ENCODE assay signal across 8 mouse cellular contexts in genomic region chr5:123015915-123016314, GRCm38 (mm10). TPM values are rescaled to one million over a fixed set of nuclear protein-coding genes. Genes with fewer than 3 reads are reported as not detected.
DNase-seq lines count a peak whose midpoint lies in the region; ATAC-seq and TF ChIP-seq lines count a peak whose summit lies in the region.

No protein-coding gene starts in this region.

- intact Hi-C loops in left cerebral cortex, postnatal 25 days (cut with DNase I): loop anchor here (2.0 kb wide), 1 partner anchor 47 kb away; no protein-coding TSS in a partner anchor

- H3K4me1 ChIP-seq in cerebellum, adult 2 months (ENCODE audit: control insufficient read depth, insufficient read depth, low read length): peaks cover 8% of the 10 kb centered on the region; the same call in 1 of the 2 replicates
- H3K4me1 ChIP-seq in forebrain, embryonic 15.5 days: peaks cover 45% of the 10 kb centered on the region
- peaks cover 27% of the 10 kb centered on the region for H3K4me1 ChIP-seq in lung, adult 2 months (ENCODE audit: control insufficient read depth, insufficient read depth, low read length)
- H3K4me1 ChIP-seq in stomach, embryonic 16.5 days (ENCODE audit: control insufficient read depth, insufficient read depth, low read length): peaks cover 33% of the 10 kb centered on the region

- H3K9ac ChIP-seq in forebrain, embryonic 15.5 days (replicated peaks): peak overlapping the region; percentile 73
- peak overlapping the region; percentile 90 for H3K9ac ChIP-seq in stomach, embryonic 16.5 days (ENCODE audit: low read length)

- TF ChIP-seq CTCF in cerebellum, adult 2 months (IDR thresholded peaks at IDR 0.05; ENCODE audit: borderline replicate concordance, insufficient read depth, low read depth, low read length): no peak
- TF ChIP-seq CTCF in lung, adult 2 months (IDR thresholded peaks at IDR 0.05; ENCODE audit: insufficient read depth, low read length): no peak

- peak overlapping the region; percentile 71 for H3K4me3 ChIP-seq in cerebellum, adult 2 months (replicated peaks; ENCODE audit: insufficient read depth, low read depth, low read length)
- H3K4me3 ChIP-seq in forebrain, embryonic 15.5 days: peak overlapping the region; percentile 83
- peak overlapping the region; percentile 98 for H3K4me3 ChIP-seq in lung, adult 2 months (replicated peaks; ENCODE audit: extremely low read depth, low read depth, low read length)
- H3K4me3 ChIP-seq in stomach, embryonic 16.5 days (replicated peaks; ENCODE audit: low read length): peak overlapping the region; percentile 84

- no peak for TF ChIP-seq POLR2A in cerebellum, adult 2 months (IDR thresholded peaks at IDR 0.05; ENCODE audit: borderline replicate concordance, insufficient read depth, low read length)
- no peak for TF ChIP-seq POLR2A in lung, adult 2 months (IDR thresholded peaks at IDR 0.05; ENCODE audit: borderline replicate concordance, extremely low read depth, low read depth, low read length)

- no peak overlapping the region for H3K27ac ChIP-seq in cerebellum, adult 2 months (ENCODE audit: insufficient read depth, low read length)
- H3K27ac ChIP-seq in forebrain, embryonic 15.5 days (replicated peaks): peak overlapping the region; percentile 94; the same call in 1 of the 2 replicates
- H3K27ac ChIP-seq in stomach, embryonic 16.5 days (ENCODE audit: low read length): peak overlapping the region; percentile 98

- WGBS in cerebellum, adult 2 months: 46% methylated on average over 8 of the region's 8 CpGs
- 22% methylated on average over 8 of the region's 8 CpGs for WGBS in forebrain, embryonic 15.5 days
- WGBS in lung, adult 2 months: 11% methylated on average over 8 of the region's 8 CpGs
- WGBS in stomach, embryonic 16.5 days: 14% methylated on average over 8 of the region's 8 CpGs

- peak overlapping the region; percentile 66 for H3K4me2 ChIP-seq in forebrain, embryonic 15.5 days (replicated peaks)
- H3K4me2 ChIP-seq in stomach, embryonic 16.5 days (ENCODE audit: low read depth, low read length): peak overlapping the region; percentile 68

- no peak for DNase-seq in cerebellum, adult 2 months
- no peak for DNase-seq in cerebellum, adult 18-20 months
- peak; percentile 79 for DNase-seq in CD4-positive, CD25-positive, alpha-beta regulatory T cell, adult 2 months (ENCODE audit: low read depth, low spot score)
- DNase-seq in lung, adult 2 months: peak; percentile 36
- DNase-seq in left cerebral cortex, postnatal 25 days (ENCODE audit: low spot score in 2 of 2): no peak
- DNase-seq in cerebellum, adult 9-10 months: no peak

- H3K9me3 ChIP-seq in forebrain, embryonic 15.5 days: no peaks in the 10 kb centered on the region
- H3K9me3 ChIP-seq in stomach, embryonic 16.5 days (replicated peaks; ENCODE audit: control insufficient read depth, low read length): no peaks in the 10 kb centered on the region

- ATAC-seq in forebrain, embryonic 15.5 days (replicated peaks): no peak
- no peak for ATAC-seq in stomach, embryonic 16.5 days (ENCODE audit: insufficient read depth, low FRiP score)

- H3K36me3 ChIP-seq in forebrain, embryonic 15.5 days: no peaks in the 10 kb centered on the region
- H3K36me3 ChIP-seq in stomach, embryonic 16.5 days (ENCODE audit: control insufficient read depth, insufficient read depth, low read length): no peaks in the 10 kb centered on the region

- no peaks in the 10 kb centered on the region for H3K27me3 ChIP-seq in cerebellum, adult 2 months (ENCODE audit: control insufficient read depth, insufficient read depth, low read length)
- no peaks in the 10 kb centered on the region for H3K27me3 ChIP-seq in forebrain, embryonic 15.5 days
- H3K27me3 ChIP-seq in stomach, embryonic 16.5 days (ENCODE audit: control insufficient read depth, insufficient read depth, low read length): no peaks in the 10 kb centered on the region

RNA-seq across cellular contexts. Expression of gene Orai1, which starts 1.0 kb away (rescaled TPM):
- 20.7 and 21.4 TPM in 2 replicates for polyA plus RNA-seq in cerebellum, adult 2 months (2012; rRNA removed)
- polyA plus RNA-seq in forebrain, embryonic 15.5 days (2015; fragmentation: Nextera tagmentation; extraction: Ambion mirVana): 14.0 and 14.9 TPM in 2 replicates
- polyA plus RNA-seq in lung, adult 2 months (2012; rRNA removed): 113 and 137 TPM in 2 replicates
- 16.6 and 18.3 TPM in 2 replicates for polyA plus RNA-seq in stomach, embryonic 16.5 days (2015; fragmentation: Nextera tagmentation; extraction: Ambion mirVana)
- 10 to 100 TPM in 1 of 2 experiments, 1 to 10 TPM in 1; 8.3 to 10.3 TPM for total RNA-seq in left cerebral cortex, postnatal 25 days (2021)

RNA-seq across cellular contexts. Expression of gene Kdm2b, which starts 26.3 kb away (rescaled TPM):
- 27.5 and 29.4 TPM in 2 replicates for polyA plus RNA-seq in cerebellum, adult 2 months (2012; rRNA removed)
- polyA plus RNA-seq in forebrain, embryonic 15.5 days (2015; fragmentation: Nextera tagmentation; extraction: Ambion mirVana): 138 and 141 TPM in 2 replicates
- 16.6 and 20.1 TPM in 2 replicates for polyA plus RNA-seq in lung, adult 2 months (2012; rRNA removed)
- 33.2 and 37.4 TPM in 2 replicates for polyA plus RNA-seq in stomach, embryonic 16.5 days (2015; fragmentation: Nextera tagmentation; extraction: Ambion mirVana)
- 10 to 100 TPM; 26.2 to 26.5 TPM for total RNA-seq in left cerebral cortex, postnatal 25 days (2021)

RNA-seq across cellular contexts. Expression of gene Morn3, which starts 30.9 kb away (rescaled TPM):
- 0.23 and 0.73 TPM in 2 replicates for polyA plus RNA-seq in cerebellum, adult 2 months (2012; rRNA removed)
- polyA plus RNA-seq in forebrain, embryonic 15.5 days (2015; fragmentation: Nextera tagmentation; extraction: Ambion mirVana): 1.1 and 2.2 TPM in 2 replicates
- 0.77 and 2.9 TPM in 2 replicates for polyA plus RNA-seq in lung, adult 2 months (2012; rRNA removed)
- polyA plus RNA-seq in stomach, embryonic 16.5 days (2015; fragmentation: Nextera tagmentation; extraction: Ambion mirVana): 1.0 TPM in 1 of 2 replicates, not detected in the other
- under 1 TPM in 1 of 2 experiments, not detected in 1; 0.73 TPM for total RNA-seq in left cerebral cortex, postnatal 25 days (2021)

RNA-seq across cellular contexts. Expression of gene Tmem120b, which starts 52.3 kb away (rescaled TPM):
- 21.8 and 25.3 TPM in 2 replicates for polyA plus RNA-seq in cerebellum, adult 2 months (2012; rRNA removed)
- 16.0 and 16.9 TPM in 2 replicates for polyA plus RNA-seq in forebrain, embryonic 15.5 days (2015; fragmentation: Nextera tagmentation; extraction: Ambion mirVana)
- polyA plus RNA-seq in lung, adult 2 months (2012; rRNA removed): 10.4 and 12.1 TPM in 2 replicates
- polyA plus RNA-seq in stomach, embryonic 16.5 days (2015; fragmentation: Nextera tagmentation; extraction: Ambion mirVana): 13.7 and 15.3 TPM in 2 replicates
- total RNA-seq in left cerebral cortex, postnatal 25 days (2021): 10 to 100 TPM; 14.3 to 17.1 TPM

Comparison
In these comparisons a context has a peak if more than half of its experiments do, and no peak if none do; other contexts are left out.
1. DNase-seq: peak in CD4-positive, CD25-positive, alpha-beta regulatory T cell, adult 2 months (single experiment) and lung, adult 2 months (single experiment); none in cerebellum, adult 2 months (0 of 2), cerebellum, adult 18-20 months (0 of 2), left cerebral cortex, postnatal 25 days (0 of 2) and cerebellum, adult 9-10 months (single experiment).
2. Peak in every context shown above with its lines, with median percentiles within 50 percentile points of each other: H3K4me3 ChIP-seq.